Mouse (Mus musculus) forebrain, postnatal 0 days (tissue): Measurements from ENCODE around the gene Ngly1. TPM values are rescaled to one million over a fixed set of nuclear protein-coding genes. Genes with fewer than 3 reads are reported as not detected.

Source experiments
- ATAC-seq: fragments of 200-750 bp; cut with Nextera tagmentation; 2 replicates; pipeline ENCODE4 v1.8.0; 2017; ENCODE audit warnings: mild to moderate bottlenecking, moderate library complexity
- DNase-seq: peaks from one replicate; pipeline ENCODE4 v3.0.0-alpha.2; 2015
- H3K27ac ChIP-seq: fragments of 300-500 bp; sonication (generic); 2 replicates; pipeline ENCODE4 v1.5.1; 2014; ENCODE audit warnings: low read depth, mild to moderate bottlenecking, antibody characterized with exemption, low read length, moderate library complexity, mixed read lengths
- H3K27me3 ChIP-seq: fragments of 300-500 bp; sonication (generic); 2 replicates; pipeline ENCODE4 v1.6.1; 2014; ENCODE audit warnings: mild to moderate bottlenecking, low read length, mixed read lengths; ENCODE audit not compliant: insufficient read depth
- H3K36me3 ChIP-seq: fragments of 300-500 bp; sonication (generic); 2 replicates; pipeline ENCODE4 v1.6.1; 2014; ENCODE audit warnings: mild to moderate bottlenecking, moderate library complexity; ENCODE audit not compliant: insufficient read depth
- H3K4me1 ChIP-seq: fragments of 300-500 bp; sonication (generic); 2 replicates; pipeline ENCODE4 v1.6.1; 2014; ENCODE audit warnings: antibody characterized with exemption; ENCODE audit not compliant: insufficient read depth
- H3K4me2 ChIP-seq: fragments of 300-500 bp; sonication (generic); 2 replicates; pipeline ENCODE4 v1.6.1; 2014; ENCODE audit warnings: low read depth, mild to moderate bottlenecking, moderate library complexity
- H3K4me3 ChIP-seq: fragments of 300-500 bp; sonication (generic); 2 replicates; pipeline ENCODE4 v1.5.1; 2014; ENCODE audit warnings: low read depth, low read length, mixed read lengths
- H3K9ac ChIP-seq: fragments of 300-500 bp; sonication (generic); 2 replicates; pipeline ENCODE4 v1.6.1; 2014; ENCODE audit warnings: mild to moderate bottlenecking
- H3K9me3 ChIP-seq: fragments of 300-500 bp; sonication (generic); 2 replicates; pipeline ENCODE4 v1.6.1; 2016; ENCODE audit warnings: low read length
- CTCF ChIP-seq: sonication (generic); IDR thresholded peaks from 2 replicates; pipeline ENCODE4 v1.5.1; 2016; ENCODE audit warnings: antibody characterized with exemption, control low read depth, low read depth
- WGBS: fragments of 180-500 bp; shearing (Covaris S2); extraction: QIAGEN DNeasy Blood & Tissue Kit; methylation state at CpG from one replicate; pipeline ENCODE4 v1.1.7; 2014; 5-methylcytosine and 5-hydroxymethylcytosine counted together
- polyA plus RNA-seq: library from polyadenylated mRNA; unstranded; fragments of >200 nt; fragmentation: Nextera tagmentation; extraction: Ambion mirVana; gene quantifications from 2 replicates; pipeline ENCODE4 v1.2.1, GENCODE M21; 2015
- total RNA-seq: library from RNA; depleted of rRNA; stranded (reverse); fragments of >200 nt; gene quantifications from 2 replicates; pipeline ENCODE4 v1.2.3, GENCODE M21; 2014

Ngly1 gene
- total and polyA plus RNA-seq, 2 experiments from 2014 or later = 22.9 to 25.6 TPM

DNA sequence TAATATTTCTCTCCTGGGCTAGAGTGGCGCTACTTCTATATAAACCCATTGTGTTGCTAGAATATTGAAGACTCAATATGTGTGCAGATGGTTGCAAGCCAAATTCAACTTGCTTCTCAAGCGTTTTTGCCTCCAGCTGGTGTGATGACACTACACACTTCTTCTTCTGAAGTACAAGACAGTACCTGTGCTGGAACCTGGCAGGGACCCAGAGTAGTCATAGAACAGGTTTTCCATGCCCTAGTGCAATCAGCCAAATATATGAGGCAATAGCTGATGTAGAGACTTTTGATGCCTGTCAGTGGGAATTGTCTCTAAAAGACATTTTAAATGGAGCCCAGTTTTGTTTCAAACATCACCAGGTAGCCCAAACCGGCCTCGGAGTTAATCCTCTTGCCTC is 75.3 kb downstream of the Ngly1 start:
- WGBS = 83% methylated on average over 4 of the region's 4 CpGs
- Histone ChIP-seq H3K4me3 (no peak overlapping the region), H3K9ac (no peak overlapping the region), H3K9me3 (no peaks in the 10 kb centered on the region), H3K27ac (no peak overlapping the region), H3K27me3 (no peaks in the 10 kb centered on the region), H3K4me2 (no peak overlapping the region), H3K36me3 (no peaks in the 10 kb centered on the region), H3K4me1 (no peaks in the 10 kb centered on the region)
- no peak for DNase-seq
- no peak for TF ChIP-seq CTCF
- ATAC-seq = no peak

DNA sequence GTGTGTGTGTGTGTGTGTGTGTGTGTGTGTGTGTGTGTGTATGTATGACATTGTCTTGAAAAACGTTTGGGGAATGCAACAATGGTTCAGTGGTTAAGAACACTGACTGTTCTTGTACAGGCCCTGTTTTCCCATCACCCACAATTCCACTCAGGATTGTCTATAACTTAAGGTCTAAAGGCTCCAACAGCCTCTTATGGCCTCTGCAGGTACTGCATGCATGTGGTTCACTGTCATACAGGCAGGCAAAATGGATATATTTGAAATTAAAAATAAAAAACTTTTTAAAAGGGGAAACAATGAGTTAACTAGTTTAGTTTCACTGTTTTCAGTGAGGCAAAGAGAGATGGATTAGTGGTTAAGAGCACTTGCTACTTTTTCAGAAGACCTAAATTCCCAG is 76.1 kb downstream of the Ngly1 start:
- DNase-seq = no peak
- no peak for TF ChIP-seq CTCF
- no peak overlapping the region for H3K4me3 ChIP-seq

DNA sequence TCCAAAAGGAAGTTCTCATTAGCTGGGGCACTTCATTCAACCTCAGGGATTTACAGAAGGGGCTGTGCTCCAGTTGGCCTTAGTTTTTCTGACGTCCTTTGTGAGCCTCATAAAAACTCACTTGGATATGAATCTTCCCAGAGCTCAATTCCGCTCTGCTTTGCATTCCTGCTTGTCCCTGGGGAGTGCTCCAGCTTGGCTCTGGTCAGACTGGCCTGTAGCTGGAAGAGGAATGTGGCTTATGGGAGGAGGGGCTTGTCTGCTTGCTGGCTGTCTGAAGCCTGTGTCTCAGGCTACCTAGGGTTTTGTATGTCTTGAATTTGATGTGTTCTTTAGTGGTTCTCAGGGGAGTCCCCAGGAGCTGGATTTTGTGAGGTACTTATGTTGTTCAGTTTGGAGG is 79.5 kb downstream of the Ngly1 start:
- Histone ChIP-seq H3K27ac (no peak overlapping the region), H3K36me3 (no peaks in the 10 kb centered on the region), H3K4me2 (no peak overlapping the region), H3K9ac (no peak overlapping the region), H3K4me1 (no peaks in the 10 kb centered on the region), H3K9me3 (no peaks in the 10 kb centered on the region), H3K27me3 (no peaks in the 10 kb centered on the region), H3K4me3 (no peak overlapping the region)
- no peak for TF ChIP-seq CTCF
- 3% methylated on average over 2 of the region's 2 CpGs for WGBS
- peak; percentile 14; the same call in 1 of the 2 replicates for ATAC-seq
- DNase-seq = no peak

More for the DNA sequence above, 76.1 kb downstream of the Ngly1 start:
- H3K36me3 ChIP-seq = no peaks in the 10 kb centered on the region
- ATAC-seq = no peak
- 45% methylated on average over 1 of the region's 1 CpGs for WGBS
- H3K4me1 ChIP-seq = no peaks in the 10 kb centered on the region
- no peaks in the 10 kb centered on the region for H3K27me3 ChIP-seq
- no peak overlapping the region for H3K27ac ChIP-seq
- H3K9ac ChIP-seq = no peak overlapping the region
- H3K9me3 ChIP-seq = no peaks in the 10 kb centered on the region
- H3K4me2 ChIP-seq = no peak overlapping the region

DNA sequence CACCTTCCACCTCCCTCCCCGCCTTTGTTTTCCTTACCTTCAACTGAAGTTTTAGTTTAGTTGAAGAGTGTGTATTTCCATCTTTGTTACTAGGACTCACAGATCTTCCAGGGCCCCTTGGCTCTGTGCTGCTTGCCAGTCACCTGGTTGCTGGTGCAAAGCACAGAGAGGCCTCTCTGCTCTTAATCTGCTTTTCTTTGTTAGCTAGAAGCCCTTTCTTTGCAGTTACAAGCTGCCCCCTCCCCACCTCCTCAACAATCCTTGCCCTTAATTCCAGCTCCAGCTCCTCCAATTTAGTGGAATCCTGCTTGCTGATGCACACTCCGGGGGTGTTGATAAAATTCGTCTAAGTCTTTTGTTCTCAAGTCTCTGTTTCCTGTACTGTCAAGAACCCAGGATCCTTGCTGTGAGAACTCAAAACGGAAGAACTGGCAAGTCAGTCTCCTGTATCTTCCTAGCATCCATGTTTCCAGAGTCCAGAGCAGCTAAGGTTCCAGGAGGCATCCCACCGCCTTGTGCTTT is 79.9 kb downstream of the Ngly1 start:
- Histone ChIP-seq H3K27me3 (no peaks in the 10 kb centered on the region), H3K4me1 (no peaks in the 10 kb centered on the region), H3K9ac (no peak overlapping the region), H3K4me2 (no peak overlapping the region), H3K27ac (no peak overlapping the region), H3K36me3 (no peaks in the 10 kb centered on the region), H3K4me3 (no peak overlapping the region), H3K9me3 (no peaks in the 10 kb centered on the region)
- WGBS = 19% methylated on average over 5 of the region's 5 CpGs
- no peak for ATAC-seq
- no peak for TF ChIP-seq CTCF
- no peak for DNase-seq

DNA sequence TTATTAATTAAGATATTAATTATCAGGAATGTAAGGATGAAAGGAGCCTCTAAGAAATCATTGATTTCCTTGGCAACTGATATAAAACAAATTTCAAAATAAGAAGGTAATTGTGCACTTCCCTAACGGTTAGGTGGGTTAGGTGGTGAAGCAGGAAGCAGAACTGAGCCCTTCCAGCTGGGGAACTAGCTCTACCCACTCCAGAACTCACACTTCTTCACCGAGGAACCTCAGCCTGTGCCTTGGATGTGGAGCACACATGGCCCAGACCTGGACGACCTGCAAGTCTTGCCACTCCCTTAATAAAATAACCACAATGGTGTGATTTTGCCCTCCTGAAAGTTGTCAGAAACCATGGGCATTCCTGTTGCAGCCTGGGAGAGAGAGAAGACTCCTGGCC is 80.7 kb downstream of the Ngly1 start:
- DNase-seq = no peak
- Histone ChIP-seq H3K4me1 (no peaks in the 10 kb centered on the region), H3K27me3 (no peaks in the 10 kb centered on the region), H3K9ac (no peak overlapping the region), H3K4me2 (no peak overlapping the region), H3K9me3 (no peaks in the 10 kb centered on the region), H3K27ac (no peak overlapping the region), H3K4me3 (no peak overlapping the region), H3K36me3 (no peaks in the 10 kb centered on the region)
- 71% methylated on average over 3 of the region's 3 CpGs for WGBS
- TF ChIP-seq CTCF = no peak
- no peak for ATAC-seq

DNA sequence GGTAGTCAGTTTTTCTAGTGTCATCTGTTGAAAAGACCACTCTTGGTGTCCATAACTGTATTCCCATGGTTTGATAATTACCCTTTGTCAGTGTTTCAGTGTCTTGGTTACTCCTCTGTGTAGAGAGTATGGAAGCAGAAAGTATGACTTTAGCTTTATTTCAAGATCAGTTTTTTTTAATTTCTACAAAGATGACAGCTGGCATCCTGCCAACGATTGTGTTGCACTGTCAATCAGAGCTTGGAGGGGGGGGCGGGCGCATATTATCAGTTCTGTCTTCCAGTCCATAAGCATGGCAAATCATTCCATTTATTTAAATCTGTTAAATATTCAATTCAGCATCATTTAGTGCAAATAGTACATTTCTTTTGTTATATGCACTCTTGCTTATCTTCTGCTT is 85.2 kb downstream of the Ngly1 start:
- no peak overlapping the region for H3K27ac ChIP-seq
- DNase-seq = peak; percentile 66
- H3K9ac ChIP-seq = no peak overlapping the region
- no peak for TF ChIP-seq CTCF
- no peaks in the 10 kb centered on the region for H3K4me1 ChIP-seq
- no peak overlapping the region for H3K4me3 ChIP-seq
- WGBS = 80% methylated on average over 3 of the region's 3 CpGs
- no peak overlapping the region for H3K4me2 ChIP-seq
- H3K27me3 ChIP-seq = no peaks in the 10 kb centered on the region
- no peaks in the 10 kb centered on the region for H3K9me3 ChIP-seq
- H3K36me3 ChIP-seq = no peaks in the 10 kb centered on the region
- peak; percentile 53; the same call in 1 of the 2 replicates for ATAC-seq

DNA sequence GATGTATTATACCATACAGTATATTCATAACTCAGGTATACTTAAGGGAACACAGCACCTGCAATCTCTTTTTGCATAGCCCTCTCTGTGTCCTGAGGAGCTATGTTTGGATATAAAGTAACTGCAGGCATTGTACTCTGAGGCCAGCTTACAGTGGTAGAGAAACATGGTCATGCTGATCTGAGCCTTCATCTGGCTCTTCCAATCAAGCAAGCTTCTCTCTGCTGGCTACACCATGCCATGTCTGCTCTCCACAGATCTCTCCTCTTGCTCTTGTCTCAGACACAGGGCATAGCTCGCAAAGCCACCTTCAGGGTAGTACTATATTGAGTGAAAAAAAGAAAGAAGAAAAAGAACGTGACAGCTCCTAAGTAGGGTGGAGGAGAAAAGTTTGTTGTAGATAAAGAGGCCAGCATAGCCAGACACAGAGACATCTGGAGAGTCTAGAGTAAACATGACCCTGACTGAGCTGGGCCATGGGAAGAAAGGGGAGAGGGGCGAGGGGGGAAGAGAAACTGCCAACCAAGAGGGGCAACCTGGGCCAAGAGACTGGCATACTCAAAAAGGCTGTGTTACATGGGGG is 86.8 kb downstream of the Ngly1 start:
- WGBS = 77% methylated on average over 3 of the region's 3 CpGs
- H3K4me1 ChIP-seq = no peaks in the 10 kb centered on the region
- H3K9ac ChIP-seq = no peak overlapping the region
- H3K4me2 ChIP-seq = no peak overlapping the region
- H3K36me3 ChIP-seq = no peaks in the 10 kb centered on the region
- ATAC-seq = no peak
- H3K9me3 ChIP-seq = no peaks in the 10 kb centered on the region
- H3K4me3 ChIP-seq = no peak overlapping the region
- H3K27ac ChIP-seq = no peak overlapping the region
- no peaks in the 10 kb centered on the region for H3K27me3 ChIP-seq
- no peak for DNase-seq
- no peak for TF ChIP-seq CTCF
